Mouse (Mus musculus): ENCODE measurements at regions not wholly inside any gene's neighbourhood (a gene's known extent, or its start where the extent isn't known, plus 50 kb on each side); places are given as distances from the start of the nearest gene placed in this dataset.
A peak's percentile ranks its signal among the peaks of the same experiment; 100 is the strongest.

DNA sequence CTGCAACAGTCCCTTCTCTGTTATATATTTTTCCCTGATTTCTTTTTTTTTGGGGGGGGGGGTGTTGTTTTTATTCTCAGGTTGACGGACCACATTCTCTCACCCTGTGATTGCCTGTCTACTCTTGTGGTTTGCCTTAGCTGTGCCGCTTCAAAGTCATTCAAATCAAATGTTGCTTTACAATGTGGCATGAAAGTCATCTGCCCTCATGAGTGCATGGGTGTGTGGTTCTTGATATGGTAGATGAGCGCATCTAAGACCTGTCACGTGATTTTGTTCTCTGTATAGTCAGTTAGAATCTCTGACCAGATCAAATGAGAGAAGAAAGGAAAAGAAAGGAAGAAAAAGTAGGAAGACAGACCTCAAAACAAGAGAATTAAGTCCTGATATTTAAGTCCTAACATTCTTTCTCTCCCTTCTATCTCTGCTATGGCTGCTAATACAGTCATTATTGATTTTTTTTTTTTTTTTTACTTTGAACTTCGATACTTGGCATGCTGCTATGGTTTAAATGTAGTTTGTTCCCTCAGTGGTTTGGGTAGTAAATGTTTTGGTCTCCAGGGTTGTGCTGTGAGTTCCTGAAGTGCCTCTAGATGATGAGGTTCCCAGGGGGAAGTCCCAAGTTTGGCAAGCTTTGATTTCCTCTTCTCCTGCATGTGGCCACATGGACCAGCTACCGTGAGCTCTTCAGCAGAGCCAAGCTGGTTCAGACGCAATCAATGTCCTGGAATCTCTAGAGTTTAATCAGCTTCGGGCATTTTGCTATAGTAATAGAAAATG, 91.2 kb upstream of the Npas2 start:
- DNase-seq, result no peak

DNA sequence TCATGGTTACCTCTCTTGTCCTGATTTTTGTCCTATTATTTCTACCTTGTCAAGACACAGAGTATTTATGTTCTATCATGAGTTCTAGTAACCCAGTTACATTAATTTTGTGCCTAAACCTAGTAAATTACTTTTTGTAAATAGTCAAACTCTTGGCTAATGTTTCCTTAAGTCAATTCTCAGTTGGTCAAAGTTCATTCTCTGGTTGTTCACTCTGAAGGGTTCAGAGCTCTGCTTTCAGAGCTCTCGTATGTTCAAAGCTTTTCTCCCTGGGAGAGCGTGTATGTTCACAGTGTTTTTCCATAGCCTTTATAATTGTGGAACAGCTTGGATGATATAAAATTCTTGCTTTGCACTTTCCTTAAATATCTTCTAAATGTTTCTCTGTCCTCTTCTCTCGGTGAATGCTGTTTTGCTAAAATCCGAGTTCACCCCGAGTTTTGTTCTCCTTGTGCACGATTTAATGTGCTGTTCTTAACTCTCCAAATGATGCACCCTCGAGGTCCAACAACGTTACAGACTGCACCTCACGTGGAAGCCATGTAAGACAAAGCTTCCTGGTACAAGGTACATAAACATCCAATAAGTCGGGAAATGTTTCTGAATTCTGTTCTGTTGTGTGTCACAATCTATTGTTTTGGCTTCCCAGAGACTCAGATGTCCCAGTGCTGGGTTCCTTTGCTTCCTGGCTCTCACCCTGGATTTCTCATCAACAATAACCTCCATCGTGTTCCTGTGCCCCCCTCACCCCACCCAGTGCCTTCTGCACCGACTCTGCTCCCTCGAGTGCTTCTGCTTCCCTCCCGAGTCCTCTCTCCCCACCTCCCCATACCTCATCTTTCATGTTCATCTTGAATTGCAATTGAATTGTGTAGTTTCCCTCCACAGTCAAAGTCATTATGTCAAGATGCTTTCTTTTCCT, 90.3 kb upstream of the Npas2 start:
- DNase-seq, result no peak

DNA sequence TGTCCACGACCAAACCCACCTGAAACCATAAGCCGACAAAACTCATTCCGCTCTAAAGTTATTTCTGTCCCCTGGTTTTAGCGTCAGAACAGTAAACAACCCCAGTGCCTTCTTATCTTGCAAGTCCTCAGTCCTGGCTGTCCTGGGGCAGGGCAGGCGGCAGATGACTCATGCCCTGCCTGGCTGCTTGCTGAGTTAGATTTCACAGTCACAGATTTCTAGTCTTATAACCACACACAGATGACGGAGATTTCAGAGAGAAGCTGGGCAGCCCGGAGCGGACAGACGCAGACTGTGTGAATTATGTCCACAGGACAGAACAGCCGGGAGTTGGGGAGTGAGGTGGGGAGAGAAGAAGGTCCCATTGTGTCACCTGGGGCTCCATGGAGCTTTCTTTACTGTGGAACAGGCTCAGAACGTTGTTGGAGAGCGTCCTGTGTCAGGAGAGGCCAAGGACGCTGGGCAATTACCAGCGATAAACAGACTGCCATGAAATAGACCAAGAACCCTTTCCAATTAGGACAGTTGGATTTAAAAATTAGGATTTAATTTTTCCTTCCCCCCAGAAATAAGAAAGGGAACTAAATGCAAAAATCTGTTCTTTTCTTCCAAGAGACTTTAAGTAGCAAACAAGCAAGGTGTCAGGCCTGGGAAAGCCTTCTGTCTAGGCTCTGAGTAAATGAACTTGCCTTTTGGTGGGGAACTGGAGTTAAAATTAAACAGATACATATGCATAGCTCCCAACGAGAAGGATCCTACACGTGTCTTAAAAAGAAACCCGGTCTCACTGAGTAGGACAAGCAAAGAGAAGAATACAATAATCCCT, 87.8 kb upstream of the Npas2 start:
- DNase-seq, result peak; percentile 54

DNA sequence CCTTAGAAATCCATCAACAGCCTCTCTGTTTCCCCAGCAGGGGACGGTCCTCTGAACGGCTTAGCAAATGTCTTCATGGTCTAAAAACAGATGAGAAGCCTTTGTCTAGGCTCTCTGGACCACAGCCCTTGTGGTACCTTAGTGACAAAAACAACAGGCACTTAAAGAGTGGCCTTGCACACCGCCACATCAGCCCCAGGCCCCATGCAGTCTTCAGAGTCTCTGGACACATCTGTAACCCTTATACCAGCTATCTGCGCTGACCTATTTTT, 87.2 kb upstream of the Npas2 start:
- no peak for DNase-seq

DNA sequence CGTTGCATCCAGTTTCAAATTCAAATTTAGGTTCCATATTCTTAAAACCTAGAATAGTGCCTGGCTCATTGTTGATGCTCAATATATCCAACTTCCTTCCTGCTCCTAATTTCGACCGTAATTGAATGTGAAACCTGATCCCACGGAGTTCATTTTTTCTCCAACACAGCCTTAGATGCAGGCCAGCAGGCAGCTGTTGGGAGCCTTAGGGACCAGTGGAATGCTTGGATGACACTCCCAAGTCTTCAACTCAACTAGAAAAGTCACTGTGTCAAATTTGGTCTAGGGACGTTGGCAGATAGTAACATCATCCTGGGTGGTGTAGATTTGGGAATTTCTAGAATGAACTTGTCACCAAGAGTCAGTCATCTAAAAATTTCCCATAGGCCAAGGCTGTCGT, 86.9 kb upstream of the Npas2 start:
- no peak for DNase-seq

DNA sequence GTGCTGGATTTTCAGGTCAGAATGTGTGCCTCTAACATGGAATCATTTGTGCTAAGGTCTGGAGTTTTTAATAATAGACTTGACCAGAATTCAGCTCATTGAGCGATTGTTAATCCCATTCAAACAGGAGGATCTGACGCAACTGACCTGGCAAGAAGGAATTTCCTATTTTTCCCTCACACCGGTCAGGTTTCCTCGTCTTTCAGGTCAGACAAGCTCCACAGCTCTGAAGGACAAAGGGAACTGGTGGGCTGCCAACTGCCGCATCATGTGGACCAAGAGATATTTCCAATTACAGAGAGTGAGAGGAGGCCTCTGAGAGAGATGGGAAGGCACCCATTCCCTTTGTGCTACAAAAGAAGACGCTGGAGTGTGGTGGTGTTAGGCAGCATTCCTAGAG, 77.2 kb upstream of the Npas2 start:
- no peak for DNase-seq

DNA sequence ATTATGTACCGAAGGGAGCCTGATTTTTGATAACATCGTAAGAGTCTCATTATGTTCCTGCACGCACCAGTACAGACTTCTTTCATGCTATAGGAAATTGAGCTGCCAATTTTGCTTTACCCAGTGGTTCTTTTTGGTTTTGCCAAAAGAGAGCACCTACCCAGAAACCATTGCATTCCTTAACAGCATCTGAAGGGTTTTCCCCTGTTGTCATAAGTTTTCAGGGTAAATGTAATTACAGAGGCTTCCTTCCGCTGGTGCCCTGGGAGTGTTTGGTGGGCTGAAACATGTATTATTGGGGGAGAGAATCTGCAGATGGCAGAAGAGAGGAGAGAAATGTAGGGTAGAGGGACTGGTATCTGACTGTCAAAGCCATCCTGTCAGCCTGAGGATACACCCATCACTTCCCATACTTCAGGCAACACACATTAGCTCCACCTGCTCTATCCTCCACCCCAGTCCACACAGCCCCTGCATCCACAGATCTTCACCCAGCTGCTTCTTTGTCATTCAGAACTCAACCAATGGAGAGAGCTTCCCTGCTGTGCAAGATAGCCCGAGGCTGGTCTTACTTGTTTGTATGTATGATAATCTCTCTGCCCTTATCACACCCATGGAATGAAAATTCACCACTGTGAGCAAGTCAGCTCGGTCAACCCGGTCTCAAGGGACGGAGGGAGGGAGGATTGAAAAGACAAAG, 71.1 kb upstream of the Npas2 start:
- DNase-seq, result no peak

DNA sequence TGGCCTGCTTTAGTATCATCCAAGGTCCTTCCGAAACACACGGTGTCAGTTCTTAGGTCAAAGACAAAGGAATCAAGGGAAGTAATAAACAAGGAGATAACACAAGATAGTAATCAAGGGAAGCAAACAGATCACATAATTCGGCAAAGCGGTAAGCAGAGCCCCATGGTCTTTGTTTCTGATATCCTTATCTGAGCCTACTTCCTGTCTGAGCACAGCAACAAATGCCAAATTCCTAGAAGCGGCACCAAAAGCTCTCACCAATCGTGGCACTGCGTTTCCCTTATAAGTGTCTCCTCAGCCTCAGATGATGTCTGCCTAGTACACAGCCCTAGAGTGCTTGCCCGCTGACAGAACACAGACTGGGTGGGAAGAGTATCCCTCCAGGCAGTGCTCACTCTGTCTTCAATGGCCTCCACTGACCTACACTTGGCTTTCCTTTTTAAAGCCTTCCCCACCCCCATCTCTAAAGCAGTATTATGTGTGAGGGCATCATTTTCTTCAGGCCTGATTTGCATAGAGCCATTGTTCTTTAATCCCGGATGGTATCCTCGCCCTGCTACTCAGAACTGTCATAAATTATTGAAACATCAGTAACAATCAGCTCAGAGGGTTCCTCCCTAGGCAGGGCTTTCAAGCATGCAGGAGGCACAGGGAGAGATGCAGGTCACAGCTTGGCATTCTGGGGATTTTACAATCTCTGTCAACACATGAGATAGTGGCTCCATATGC, 70.3 kb upstream of the Npas2 start:
- no peak for DNase-seq

DNA sequence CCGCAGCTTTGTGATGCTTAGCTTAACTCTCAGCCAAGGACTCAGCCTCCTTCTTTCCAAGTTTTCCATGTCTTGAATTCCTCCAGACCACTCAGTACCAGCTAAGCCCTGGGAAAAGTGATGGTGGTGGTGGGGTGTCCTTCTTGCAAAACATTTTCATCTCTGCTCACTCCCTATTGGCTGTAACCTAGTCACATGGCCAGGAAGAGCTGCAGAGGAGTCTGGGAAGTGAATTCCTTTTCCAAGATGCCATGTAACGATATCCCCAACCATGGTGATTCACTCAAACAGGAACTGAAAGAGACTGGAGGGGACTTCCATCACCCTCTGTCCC, 69.8 kb upstream of the Npas2 start:
- DNase-seq, result no peak

DNA sequence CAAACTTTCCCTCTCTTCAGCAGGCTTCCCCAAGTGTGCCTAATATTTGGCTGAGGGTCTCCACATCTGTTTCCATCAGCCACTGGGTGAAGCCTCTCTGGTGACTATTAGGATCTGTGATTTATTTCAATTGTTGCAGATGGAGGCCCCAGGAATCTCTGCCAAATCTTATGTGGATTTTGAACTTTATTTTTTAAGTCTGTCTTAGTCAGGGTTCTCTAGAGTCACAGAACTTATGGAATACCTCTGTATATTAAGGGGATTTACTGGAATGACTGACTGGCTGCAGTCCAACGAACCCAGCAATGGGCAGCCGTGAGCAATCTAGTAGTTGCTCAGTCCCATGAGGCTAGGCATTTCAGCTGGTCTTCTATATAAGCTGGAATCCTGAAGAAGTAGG, 59.0 kb upstream of the Npas2 start:
- no peak for DNase-seq

DNA sequence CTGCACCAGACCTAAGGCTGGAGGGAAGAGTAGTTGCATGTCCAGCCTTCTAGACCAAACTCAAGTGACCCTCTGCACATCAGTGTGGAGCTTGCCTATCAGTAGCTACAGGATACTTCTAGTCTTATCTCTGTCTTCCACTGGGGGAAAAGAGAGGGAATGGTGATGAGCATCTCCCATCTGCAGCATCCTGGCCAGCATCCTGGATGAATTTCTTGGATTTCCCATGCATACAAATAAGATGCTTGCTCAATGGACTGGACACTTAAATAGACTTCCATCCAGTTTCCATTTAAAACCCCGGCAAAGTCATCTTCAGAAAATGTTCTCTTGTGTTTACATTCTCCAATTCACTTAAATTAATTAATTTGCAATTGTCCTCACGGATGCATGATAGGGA, 50.5 kb upstream of the Npas2 start:
- DNase-seq, result no peak

DNA sequence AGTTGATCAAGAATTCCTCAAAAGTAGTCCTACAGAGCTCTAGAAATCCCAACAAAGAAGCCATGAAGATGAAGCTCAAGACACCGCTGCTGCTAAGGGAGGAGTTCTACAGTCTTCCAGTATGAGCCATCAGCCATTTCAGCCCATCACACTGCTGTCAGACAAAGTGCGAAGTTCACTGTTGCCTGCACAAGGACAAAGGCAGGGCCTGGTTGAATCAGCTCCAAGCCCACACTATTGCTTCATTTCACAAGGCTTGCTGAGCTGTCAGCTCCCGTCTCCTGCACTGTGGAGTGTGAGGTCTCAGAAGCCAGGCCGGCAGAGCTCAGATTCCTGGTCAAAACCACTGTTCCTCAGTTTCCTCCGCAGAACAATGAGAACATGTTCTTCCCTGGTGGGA, 49.9 kb upstream of the Npas2 start:
- DNase-seq, result peak; percentile 41

Measured in adrenal gland, postnatal 25 days (tissue).